Mouse (Mus musculus): ENCODE results near the gene Slc12a6.

Gene Slc12a6

GRCm38 (mm10) chr2:112328069-112328777 lies 62.6 kb downstream of the Slc12a6 start:
- no peak for DNase-seq (ENCODE audit: low spot score)

- DNase-seq (ENCODE audit: low spot score) = no peak
These were observed 66.7 kb downstream of the Slc12a6 start for GRCm38 (mm10) chr2:112332051-112332898.

- no peak for DNase-seq (ENCODE audit: low spot score)
These were observed 71.6 kb downstream of the Slc12a6 start for GRCm38 (mm10) chr2:112337211-112337610.

- no peak for DNase-seq (ENCODE audit: low spot score)
These were observed 74.1 kb downstream of the Slc12a6 start for GRCm38 (mm10) chr2:112339736-112340135.

- DNase-seq (ENCODE audit: low spot score) = peak; percentile 83
These were observed 75.5 kb downstream of the Slc12a6 start for GRCm38 (mm10) chr2:112341117-112341516.

GRCm38 (mm10) chr2:112348246-112348645 lies 82.6 kb downstream of the Slc12a6 start:
- no peak for DNase-seq (ENCODE audit: low spot score)

- no peak for DNase-seq (ENCODE audit: low spot score)
These were observed 88.2 kb downstream of the Slc12a6 start for GRCm38 (mm10) chr2:112353685-112354455.

- DNase-seq (ENCODE audit: low spot score) = peak; percentile 51
These were observed 94.0 kb downstream of the Slc12a6 start for GRCm38 (mm10) chr2:112359611-112360010.

GRCm38 (mm10) chr2:112360012-112360780 lies 94.6 kb downstream of the Slc12a6 start:
- no peak for DNase-seq (ENCODE audit: low spot score)

GRCm38 (mm10) chr2:112360781-112361169 lies 95.2 kb downstream of the Slc12a6 start:
- DNase-seq (ENCODE audit: low spot score) = no peak

- peak; percentile 34 for DNase-seq (ENCODE audit: low spot score)
These were observed 101.6 kb downstream of the Slc12a6 start for GRCm38 (mm10) chr2:112367222-112367621.

GRCm38 (mm10) chr2:112367726-112368673 lies 102.4 kb downstream of the Slc12a6 start, which contains the start of gene Emc4:
Gene Emc4, minus strand, starts transcription at chr2:112368027.
- DNase-seq (ENCODE audit: low spot score) = peak; percentile 95

- DNase-seq (ENCODE audit: low spot score) = peak; percentile 85
These were observed 104.3 kb downstream of the Slc12a6 start for GRCm38 (mm10) chr2:112369941-112370340.

GRCm38 (mm10) chr2:112373141-112373540 lies 107.5 kb downstream of the Slc12a6 start:
- peak; percentile 70 for DNase-seq (ENCODE audit: low spot score)

GRCm38 (mm10) chr2:112374610-112375009 lies 109.0 kb downstream of the Slc12a6 start:
- DNase-seq (ENCODE audit: low spot score) = no peak

- DNase-seq (ENCODE audit: low spot score) = peak; percentile 95
These were observed 113.6 kb downstream of the Slc12a6 start, which contains the start of gene Katnbl1 for GRCm38 (mm10) chr2:112378973-112379898. Gene Katnbl1, plus strand, starts transcription at chr2:112379211.

GRCm38 (mm10) chr2:112380131-112380530 lies 114.5 kb downstream of the Slc12a6 start:
- peak; percentile 33 for DNase-seq (ENCODE audit: low spot score)

GRCm38 (mm10) chr2:112381219-112381618 lies 115.6 kb downstream of the Slc12a6 start:
- DNase-seq (ENCODE audit: low spot score) = no peak

- no peak for DNase-seq (ENCODE audit: low spot score)
These were observed 125.2 kb downstream of the Slc12a6 start for GRCm38 (mm10) chr2:112390843-112391242.

Data from adipocyte (in vitro differentiated cells).